Mouse (Mus musculus) small intestine, adult 2 months (tissue): ENCODE data around the gene Ssxb9.
"Not testable (repeated sequence)": the region's sequence is repeated elsewhere in the genome, so short reads cannot be mapped to it uniquely, and the experiment has no call there.

ENCODE experiments used
- CTCF ChIP-seq: fragments of 200-500 bp; IDR thresholded peaks from 2 replicates; pipeline ENCODE4 v1.5.1; 2012; ENCODE audit warnings: low read depth, mild to moderate bottlenecking, control low read depth, inconsistent platforms, low read length, moderate library complexity, mixed read lengths; ENCODE audit not compliant: insufficient replicate concordance, insufficient read length; ENCODE audit errors: extremely low read depth
- POLR2A ChIP-seq: fragments of 200-500 bp; IDR thresholded peaks from 2 replicates; pipeline ENCODE4 v1.6.1; 2012; ENCODE audit warnings: low read depth, mild to moderate bottlenecking, control low read depth, inconsistent platforms, low read length, moderate library complexity

DNA sequence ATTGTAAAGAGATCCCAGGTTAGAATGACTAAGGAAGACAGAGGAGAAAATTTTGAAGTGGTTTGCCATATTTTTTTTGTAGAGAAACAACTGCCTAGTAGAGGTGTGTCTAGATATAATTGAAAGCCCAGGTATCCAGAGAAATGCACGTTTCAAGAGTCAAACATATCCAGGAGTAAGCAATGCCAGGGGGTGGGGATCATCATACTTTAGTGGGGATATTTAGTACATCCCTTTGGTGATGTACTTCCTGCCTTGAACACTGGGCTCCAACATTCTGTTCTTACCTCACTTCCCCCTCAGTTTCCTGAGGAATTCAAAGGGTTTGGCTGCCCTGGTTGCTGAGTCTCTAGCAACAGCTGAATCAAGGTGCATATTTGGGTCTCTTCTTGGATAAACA is at the start of gene Ssxb9:
- not testable (repeated sequence) for TF ChIP-seq CTCF, POLR2A
